ENCODE assay signal across 10 mouse cellular contexts in genomic region chr14:34891769-34892532, GRCm38 (mm10).
DNase-seq lines count a peak whose midpoint lies in the region; ATAC-seq lines count a peak whose summit lies in the region.
"Had no signal": no experiment of that assay in that cellular context is flagged by ENCODE, and none has a peak within 500 bp of the region (broad histone marks: within the 10 kb centered on the region; RNA-seq: fewer than 3 reads in every experiment).

No protein-coding gene starts in this region.

- H3K4me1 ChIP-seq in forebrain, embryonic 13.5 days, result peaks cover 26% of the 10 kb centered on the region
- peaks cover 24% of the 10 kb centered on the region for H3K4me1 ChIP-seq in forebrain, embryonic 10.5 days
- peaks cover 36% of the 10 kb centered on the region for H3K4me1 ChIP-seq in neural tube, embryonic 13.5 days (replicated peaks)
- H3K4me1 ChIP-seq in neural tube, embryonic 15.5 days, result peaks cover 25% of the 10 kb centered on the region
- H3K4me1 ChIP-seq in kidney, embryonic 14.5 days (ENCODE audit: control insufficient read depth, insufficient read depth, low read length), result 0 out of 2 replicates have a peak, but pooled peaks cover 5% of the 10 kb centered on the region

- ATAC-seq in forebrain, embryonic 13.5 days, result peak; percentile 17
- 0 out of 2 replicates have a peak, but pooled peaks have one; percentile 28 for ATAC-seq in neural tube, embryonic 13.5 days (ENCODE audit: low read depth)
- ATAC-seq in neural tube, embryonic 15.5 days (ENCODE audit: low FRiP score), result no peak
- no peak for ATAC-seq in kidney, embryonic 14.5 days (ENCODE audit: low FRiP score, low TSS enrichment)

- H3K9ac ChIP-seq in forebrain, embryonic 13.5 days, result no peak overlapping the region
- H3K9ac ChIP-seq in neural tube, embryonic 13.5 days, result no peak overlapping the region
- no peak overlapping the region for H3K9ac ChIP-seq in neural tube, embryonic 15.5 days (replicated peaks)
- no peak overlapping the region for H3K9ac ChIP-seq in kidney, embryonic 14.5 days (ENCODE audit: low read depth, low read length)
- H3K9ac ChIP-seq: embryonic facial prominence, embryonic 15.5 days had no signal

- peaks cover 28% of the 10 kb centered on the region for H3K27me3 ChIP-seq in forebrain, embryonic 13.5 days
- H3K27me3 ChIP-seq in forebrain, embryonic 10.5 days (ENCODE audit: poor library complexity, severe bottlenecking), result peaks cover 39% of the 10 kb centered on the region
- peaks cover 19% of the 10 kb centered on the region; the same call in 1 of the 2 replicates for H3K27me3 ChIP-seq in neural tube, embryonic 13.5 days
- H3K27me3 ChIP-seq in neural tube, embryonic 15.5 days (replicated peaks), result no peaks in the 10 kb centered on the region
- 0 out of 2 replicates have a peak, but pooled peaks cover 2% of the 10 kb centered on the region for H3K27me3 ChIP-seq in kidney, embryonic 14.5 days (ENCODE audit: control insufficient read depth, insufficient read depth, low read length)

- no peak overlapping the region for H3K27ac ChIP-seq in forebrain, embryonic 13.5 days
- H3K27ac ChIP-seq in forebrain, embryonic 10.5 days, result no peak overlapping the region
- no peak overlapping the region for H3K27ac ChIP-seq in neural tube, embryonic 13.5 days (replicated peaks)
- no peak overlapping the region for H3K27ac ChIP-seq in neural tube, embryonic 15.5 days (replicated peaks)
- H3K27ac ChIP-seq in kidney, embryonic 14.5 days (ENCODE audit: low read depth, low read length), result no peak overlapping the region
- H3K27ac ChIP-seq: embryonic facial prominence, embryonic 15.5 days had no signal

- DNase-seq in forebrain, embryonic 10.5 days (ENCODE audit: extremely low spot score, low spot score), result no peak
- DNase-seq in layer of hippocampus, postnatal 14 days (ENCODE audit: low spot score in 2 of 2), result peak; percentile 39
- DNase-seq in telencephalon, adult 2 months (ENCODE audit: low read depth, low spot score), result peak; percentile 43
- DNase-seq in gastrocnemius, adult 8-10 months (ENCODE audit: low spot score in 2 of 2), result no peak
- DNase-seq: B cell, adult 2 months had no signal

- WGBS in forebrain, embryonic 13.5 days, result 10% methylated on average over 6 of the region's 6 CpGs
- WGBS in forebrain, embryonic 10.5 days, result 4% methylated on average over 6 of the region's 6 CpGs
- 7% methylated on average over 6 of the region's 6 CpGs for WGBS in neural tube, embryonic 13.5 days
- 17% methylated on average over 6 of the region's 6 CpGs for WGBS in neural tube, embryonic 15.5 days
- WGBS in kidney, embryonic 14.5 days, result 12% methylated on average over 6 of the region's 6 CpGs

- no peaks in the 10 kb centered on the region for H3K9me3 ChIP-seq in forebrain, embryonic 13.5 days (replicated peaks)
- no peaks in the 10 kb centered on the region for H3K9me3 ChIP-seq in forebrain, embryonic 10.5 days
- no peaks in the 10 kb centered on the region for H3K9me3 ChIP-seq in neural tube, embryonic 13.5 days
- no peaks in the 10 kb centered on the region for H3K9me3 ChIP-seq in neural tube, embryonic 15.5 days (replicated peaks)
- no peaks in the 10 kb centered on the region for H3K9me3 ChIP-seq in kidney, embryonic 14.5 days (ENCODE audit: control insufficient read depth, low read length)
- H3K9me3 ChIP-seq: embryonic facial prominence, embryonic 15.5 days had no signal

- no peaks in the 10 kb centered on the region for H3K36me3 ChIP-seq in forebrain, embryonic 13.5 days (ENCODE audit: poor library complexity, severe bottlenecking)
- no peaks in the 10 kb centered on the region for H3K36me3 ChIP-seq in forebrain, embryonic 10.5 days (replicated peaks)
- no peaks in the 10 kb centered on the region for H3K36me3 ChIP-seq in neural tube, embryonic 13.5 days
- H3K36me3 ChIP-seq in neural tube, embryonic 15.5 days, result no peaks in the 10 kb centered on the region
- no peaks in the 10 kb centered on the region for H3K36me3 ChIP-seq in kidney, embryonic 14.5 days (ENCODE audit: control insufficient read depth, insufficient read depth, low read length)
- H3K36me3 ChIP-seq: embryonic facial prominence, embryonic 15.5 days had no signal

- no peak overlapping the region for H3K4me3 ChIP-seq in forebrain, embryonic 13.5 days
- no peak overlapping the region for H3K4me3 ChIP-seq in forebrain, embryonic 10.5 days
- no peak overlapping the region for H3K4me3 ChIP-seq in neural tube, embryonic 13.5 days
- no peak overlapping the region for H3K4me3 ChIP-seq in neural tube, embryonic 15.5 days (replicated peaks)
- no peak overlapping the region for H3K4me3 ChIP-seq in kidney, embryonic 14.5 days (ENCODE audit: low read length)
- H3K4me3 ChIP-seq: embryonic facial prominence, embryonic 15.5 days had no signal

- H3K4me2 ChIP-seq in forebrain, embryonic 13.5 days, result no peak overlapping the region
- no peak overlapping the region for H3K4me2 ChIP-seq in neural tube, embryonic 13.5 days
- no peak overlapping the region for H3K4me2 ChIP-seq in neural tube, embryonic 15.5 days
- H3K4me2 ChIP-seq in kidney, embryonic 14.5 days (replicated peaks; ENCODE audit: low read depth, low read length), result no peak overlapping the region
- H3K4me2 ChIP-seq: embryonic facial prominence, embryonic 15.5 days had no signal

Comparison
In these comparisons a context has a peak if more than half of its experiments do, and no peak if none do; other contexts are left out.
1. ATAC-seq: peak in forebrain, embryonic 13.5 days (single experiment) and neural tube, embryonic 13.5 days (single experiment); none in neural tube, embryonic 15.5 days (single experiment) and kidney, embryonic 14.5 days (single experiment).
2. DNase-seq: peak in layer of hippocampus, postnatal 14 days (2 of 2) and telencephalon, adult 2 months (single experiment); none in forebrain, embryonic 10.5 days (single experiment) and gastrocnemius, adult 8-10 months (0 of 2).